Mouse (Mus musculus) G1E-ER4 (cell line): ENCODE data around the gene Ugdh. TPM values are rescaled to one million over a fixed set of nuclear protein-coding genes. Genes with fewer than 3 reads are reported as not detected.
A peak's percentile ranks its signal among the peaks of the same experiment; 100 is the strongest.

ENCODE experiments used
- GATA1 ChIP-seq: IDR thresholded peaks from one replicate; pipeline ENCODE4 v1.8.0; 2012; ENCODE audit warnings: low read length, inconsistent platforms
- polyA plus RNA-seq: library from polyadenylated mRNA; stranded (reverse); fragments of >175 nt; gene quantifications from 2 replicates; pipeline ENCODE4 v1.2.3, GENCODE M21; 2012

Ugdh gene
- polyA plus RNA-seq = 1.3 and 1.5 TPM in 2 replicates

DNA sequence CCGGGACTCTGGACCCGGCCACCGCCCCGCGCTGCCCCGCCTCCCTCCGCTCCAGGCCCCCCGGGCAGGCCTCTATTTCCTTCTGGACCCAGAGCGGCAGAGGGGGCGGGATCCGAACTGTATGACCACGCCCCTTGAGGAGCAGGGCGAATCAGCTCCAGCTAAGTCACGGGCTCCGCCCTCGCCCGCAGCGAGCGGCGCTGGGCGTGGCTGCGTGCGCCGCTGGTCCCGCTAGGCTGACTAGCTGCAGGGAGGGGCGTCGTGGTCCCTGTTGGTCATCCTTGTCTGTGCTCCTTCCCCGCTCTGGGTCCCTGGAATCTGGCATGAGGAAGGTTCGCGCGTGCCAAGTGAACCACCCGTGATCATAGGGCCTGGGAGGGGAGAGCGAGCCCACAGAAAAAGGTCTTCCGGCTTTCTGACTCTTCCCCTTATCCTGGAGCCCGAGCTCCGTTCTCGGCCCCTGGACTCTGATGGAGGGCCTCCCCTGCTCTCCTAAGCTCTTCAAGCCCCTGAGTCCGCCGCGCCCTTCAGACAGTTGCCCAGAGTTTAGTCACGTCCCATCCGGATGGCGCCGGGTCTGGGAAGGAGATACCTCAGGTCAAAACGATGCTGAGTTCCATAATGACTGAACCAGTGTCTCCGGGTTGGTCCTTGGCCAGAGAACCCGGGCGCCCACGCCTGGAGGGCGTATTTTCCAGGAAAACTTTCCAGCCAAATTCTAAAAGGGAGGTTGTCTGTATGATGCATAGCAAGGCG lies at the start of gene Ugdh:
Ugdh (minus strand) TSS at position 144 of the 756 bp plus-strand sequence.
- TF ChIP-seq GATA1 = no peak

DNA sequence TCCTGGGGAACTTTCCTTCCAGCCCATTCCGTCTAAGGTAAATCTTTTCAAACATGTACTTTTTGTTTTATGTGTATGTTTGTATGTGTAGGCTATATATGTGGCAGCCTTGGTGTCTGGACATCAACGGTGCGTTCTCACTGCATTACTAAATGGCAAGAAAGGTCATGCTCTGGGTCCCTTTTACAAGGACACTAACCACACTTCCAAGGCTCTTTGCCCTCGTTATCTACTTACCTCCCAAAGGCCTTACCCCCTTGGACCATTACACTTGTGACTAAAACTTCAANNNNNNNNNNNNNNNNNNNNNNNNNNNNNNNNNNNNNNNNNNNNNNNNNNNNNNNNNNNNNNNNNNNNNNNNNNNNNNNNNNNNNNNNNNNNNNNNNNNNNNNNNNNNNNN lies 47.2 kb upstream of the Ugdh start:
- TF ChIP-seq GATA1 = no peak

DNA sequence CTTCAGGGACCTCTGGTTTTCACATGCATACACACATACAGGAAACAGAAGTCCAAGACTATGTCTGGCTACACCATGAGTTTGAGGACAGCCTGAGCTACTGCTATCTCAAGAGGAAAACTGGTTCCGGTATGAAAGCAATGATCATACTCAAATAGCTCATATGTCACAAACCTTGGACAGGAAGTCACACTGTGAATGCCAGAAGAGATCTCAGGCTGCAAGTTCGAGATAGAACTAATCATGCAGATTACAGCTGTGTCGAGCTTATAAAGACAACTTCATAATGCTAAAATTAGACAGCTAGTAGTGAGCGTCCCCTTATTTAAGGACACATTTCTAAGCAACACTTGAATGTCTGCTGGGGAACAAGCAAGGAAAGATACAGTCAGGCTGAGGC lies 44.8 kb upstream of the Ugdh start:
- peak; percentile 82 for TF ChIP-seq GATA1

DNA sequence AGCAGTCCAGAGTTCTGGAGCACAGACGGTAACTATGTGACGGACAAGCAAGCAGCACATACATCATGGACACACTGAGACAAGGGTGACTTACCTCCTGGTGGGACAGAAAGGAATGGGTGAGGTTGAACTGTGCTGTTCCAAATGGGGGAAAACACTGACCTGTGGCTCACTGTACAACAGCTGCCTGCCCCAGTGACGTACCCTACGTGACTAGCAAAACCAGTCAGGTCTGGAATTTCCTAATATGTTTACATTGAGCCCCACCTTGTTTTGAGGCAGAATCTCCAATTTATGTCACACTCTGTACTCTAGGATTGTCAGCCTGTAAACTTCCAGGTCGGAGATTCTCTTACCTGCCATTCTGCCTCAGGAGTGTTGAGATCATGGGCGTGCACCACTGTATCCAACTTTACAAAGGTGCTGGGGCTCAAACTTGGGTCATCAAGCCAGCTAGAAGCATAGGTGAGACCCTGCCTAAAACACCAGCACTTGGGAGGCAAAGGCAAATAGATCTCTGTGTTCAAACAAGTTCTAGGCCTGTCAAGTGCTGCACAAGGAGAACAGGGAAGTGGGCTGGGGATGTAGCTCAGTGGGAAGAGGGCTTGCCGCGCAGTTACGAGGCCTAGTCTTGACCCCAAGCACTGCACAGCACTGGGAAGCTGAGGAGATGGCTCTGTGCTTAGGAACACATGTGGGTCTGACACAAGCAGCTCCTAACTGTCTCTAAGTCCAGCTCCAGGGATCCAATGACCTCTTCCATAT lies 44.1 kb upstream of the Ugdh start:
- no peak for TF ChIP-seq GATA1

DNA sequence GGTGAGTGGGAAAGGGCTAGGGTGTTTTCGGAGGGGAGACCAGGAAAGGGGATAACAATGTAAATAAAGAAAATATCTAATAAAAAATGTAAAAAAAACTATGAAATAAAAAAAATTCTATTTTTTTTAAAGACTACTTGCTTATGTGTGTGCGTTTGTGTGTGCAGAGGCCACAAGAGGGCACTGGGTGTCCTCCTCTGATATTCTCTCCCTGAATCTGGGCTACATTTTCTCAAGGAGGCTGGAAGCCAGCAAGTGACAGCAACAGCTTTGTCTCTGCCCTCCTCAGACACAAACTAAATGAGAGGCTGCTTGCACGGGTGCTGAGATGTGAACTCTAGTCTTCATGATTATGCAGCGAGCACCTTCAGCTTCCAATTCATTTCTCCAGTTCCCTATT lies 42.5 kb upstream of the Ugdh start:
- no peak for TF ChIP-seq GATA1

DNA sequence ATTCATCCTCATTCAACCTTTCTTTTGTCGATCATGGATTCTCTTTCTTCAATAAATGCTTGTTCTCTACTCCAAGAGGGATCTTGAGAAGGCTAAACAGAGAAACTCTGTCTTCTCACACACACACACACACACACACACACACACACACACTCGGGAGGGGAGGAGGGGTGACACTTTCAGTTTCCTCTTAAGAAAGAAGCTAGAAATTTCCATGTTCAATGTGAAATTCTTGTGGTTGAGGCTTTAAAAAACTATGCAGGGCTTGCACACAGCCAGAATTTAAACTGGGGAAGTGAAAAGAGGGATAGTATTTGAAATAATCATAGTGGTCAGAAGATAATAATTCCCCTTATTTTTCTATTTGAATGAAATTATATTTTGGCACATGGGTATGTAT lies 40.1 kb upstream of the Ugdh start:
- TF ChIP-seq GATA1 = no peak

DNA sequence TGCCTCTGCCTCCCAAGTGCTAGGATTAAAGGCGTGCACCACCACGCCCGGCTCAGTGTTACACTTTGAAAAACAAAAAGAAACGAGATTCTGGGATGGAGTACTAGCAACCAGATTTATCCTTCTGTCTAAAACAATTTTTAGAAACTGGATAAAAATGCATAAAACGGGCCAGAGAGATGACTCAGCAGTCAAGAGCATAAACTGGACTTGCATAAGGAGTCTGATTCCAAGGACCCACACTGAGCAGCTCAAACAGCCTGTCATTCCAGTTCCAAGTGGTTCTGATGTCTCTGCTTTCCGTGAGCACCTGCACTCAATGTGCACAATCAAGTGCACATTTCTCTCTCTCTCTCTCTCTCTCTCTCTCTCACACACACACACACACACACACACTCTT lies 34.0 kb upstream of the Ugdh start:
- TF ChIP-seq GATA1 = no peak

DNA sequence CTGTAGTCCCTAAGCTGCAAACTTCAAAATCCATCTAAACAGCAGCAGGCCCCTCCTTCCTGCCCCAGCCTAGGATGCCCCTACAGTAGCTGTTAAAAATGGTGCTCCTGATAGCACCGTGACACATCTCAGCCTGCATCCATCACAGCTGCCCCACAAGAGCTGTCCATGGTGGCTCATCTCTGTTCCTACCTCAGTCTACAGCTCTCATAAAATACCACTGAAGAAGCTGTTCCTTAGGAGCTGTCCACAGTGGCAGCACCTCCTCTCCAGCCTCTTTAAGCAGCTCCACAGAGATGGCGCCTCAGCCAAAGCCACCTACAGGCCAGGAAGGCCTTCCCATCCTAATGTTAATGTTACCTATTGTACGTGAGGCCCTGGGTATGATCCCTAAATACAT lies 31.2 kb upstream of the Ugdh start:
- TF ChIP-seq GATA1 = no peak

DNA sequence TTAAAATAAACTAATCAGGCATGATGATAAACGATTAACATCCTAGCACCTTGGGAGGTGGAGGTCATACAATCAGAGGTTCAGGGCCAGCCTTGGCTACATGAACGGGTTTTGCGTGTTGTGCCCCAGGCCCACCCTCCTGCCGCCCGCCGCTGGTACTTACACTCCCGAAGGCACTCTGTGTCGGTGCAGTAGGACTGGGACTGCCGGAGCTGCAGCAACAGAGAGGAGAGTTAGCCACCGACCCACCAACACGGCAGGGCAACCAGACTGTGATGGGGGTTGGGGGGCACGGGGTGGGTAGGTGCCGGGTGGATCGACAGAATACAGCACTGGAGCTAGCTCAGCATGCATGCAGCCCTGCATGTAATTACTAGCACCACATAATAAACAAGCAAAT lies 24.6 kb upstream of the Ugdh start:
- TF ChIP-seq GATA1 = no peak

DNA sequence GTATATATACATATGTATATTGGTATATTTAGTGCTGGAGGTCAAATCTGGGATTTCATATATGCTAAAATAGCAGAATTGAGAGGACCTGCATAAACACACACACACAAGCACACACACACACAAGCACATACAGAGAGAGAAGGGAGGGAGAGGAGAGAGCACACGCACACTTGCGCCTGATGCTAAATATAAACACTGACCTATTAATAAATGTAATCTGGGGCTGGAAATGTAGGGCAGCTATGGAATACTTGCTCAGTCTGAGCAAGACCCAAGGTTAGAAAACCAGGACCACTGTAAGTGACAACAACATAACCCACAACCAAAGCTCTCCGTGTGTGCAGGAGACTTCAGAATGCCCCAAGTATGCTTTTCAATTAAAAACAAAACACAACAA lies 23.7 kb upstream of the Ugdh start:
- no peak for TF ChIP-seq GATA1

DNA sequence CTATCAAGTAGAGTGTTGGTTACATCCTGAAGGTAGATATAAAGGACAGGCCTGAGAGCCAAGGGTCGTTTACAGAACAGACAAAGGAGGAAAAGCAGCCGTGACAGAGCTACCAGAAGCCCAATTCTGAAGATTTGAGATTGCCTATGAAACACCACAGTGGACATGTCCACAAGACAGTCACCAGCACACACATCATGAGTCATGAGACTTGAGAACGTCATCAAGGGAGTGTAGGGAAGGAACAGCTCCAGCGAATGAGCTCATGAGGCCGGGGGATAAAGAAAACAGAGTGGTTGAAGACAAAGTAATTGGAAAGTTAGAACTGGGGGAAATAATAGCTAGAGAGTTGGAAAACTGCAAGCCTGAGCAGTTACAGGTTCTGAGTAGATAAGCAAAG lies 22.1 kb upstream of the Ugdh start:
- TF ChIP-seq GATA1 = no peak

DNA sequence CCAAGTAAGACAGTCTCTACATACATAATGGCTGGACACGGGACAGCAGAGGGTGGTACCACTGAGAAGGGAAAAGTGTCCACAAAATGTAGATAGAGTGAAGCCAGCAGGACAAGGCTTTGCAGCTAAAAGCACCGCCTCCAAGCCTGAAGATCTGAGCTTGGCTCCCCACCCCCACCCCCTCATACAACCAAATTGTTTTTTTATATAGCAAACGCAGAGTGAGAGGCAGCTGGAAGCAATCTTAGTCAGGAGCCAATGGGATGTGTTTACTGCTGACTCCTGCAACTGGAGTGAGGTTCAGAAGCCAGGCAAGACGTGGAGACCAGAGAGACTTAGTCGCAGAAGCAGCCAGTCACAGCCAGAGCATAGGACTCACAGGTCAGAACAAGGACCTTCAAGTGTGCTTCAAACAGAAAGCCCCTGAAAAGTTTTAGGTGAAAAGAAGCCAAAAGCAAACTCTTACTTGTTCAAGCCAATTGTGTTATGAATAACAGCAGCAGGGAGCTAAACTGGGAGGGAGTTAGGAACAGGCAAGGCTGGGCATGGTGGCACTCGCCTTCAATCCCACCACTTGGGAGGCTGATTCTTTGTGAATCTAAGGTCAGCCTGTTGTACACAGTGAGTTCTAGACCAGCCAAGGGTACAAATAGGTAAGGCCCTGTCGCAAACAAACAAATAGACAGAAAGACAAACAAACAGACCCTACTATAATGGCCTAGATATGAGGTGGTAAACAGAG lies 21.5 kb upstream of the Ugdh start:
- no peak for TF ChIP-seq GATA1

DNA sequence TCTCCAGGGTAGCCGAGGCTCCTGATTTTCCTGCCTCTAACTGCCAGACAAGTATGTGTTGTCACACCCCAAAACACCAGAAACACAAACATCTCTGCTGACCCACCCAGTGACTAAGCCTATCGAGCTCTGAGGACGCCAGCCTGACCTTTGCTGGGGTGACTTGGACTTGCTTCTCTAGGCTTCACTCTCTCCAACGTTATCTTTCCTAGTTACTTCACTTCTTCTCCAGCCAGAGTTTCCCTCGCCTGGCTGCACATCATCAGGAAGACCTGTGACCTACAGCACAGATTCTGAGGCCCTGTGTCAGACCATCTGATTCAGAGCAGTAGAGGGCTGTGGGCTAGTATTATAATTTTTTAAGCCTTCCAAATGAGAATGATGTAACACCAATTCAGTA lies 19.0 kb upstream of the Ugdh start:
- no peak for TF ChIP-seq GATA1

DNA sequence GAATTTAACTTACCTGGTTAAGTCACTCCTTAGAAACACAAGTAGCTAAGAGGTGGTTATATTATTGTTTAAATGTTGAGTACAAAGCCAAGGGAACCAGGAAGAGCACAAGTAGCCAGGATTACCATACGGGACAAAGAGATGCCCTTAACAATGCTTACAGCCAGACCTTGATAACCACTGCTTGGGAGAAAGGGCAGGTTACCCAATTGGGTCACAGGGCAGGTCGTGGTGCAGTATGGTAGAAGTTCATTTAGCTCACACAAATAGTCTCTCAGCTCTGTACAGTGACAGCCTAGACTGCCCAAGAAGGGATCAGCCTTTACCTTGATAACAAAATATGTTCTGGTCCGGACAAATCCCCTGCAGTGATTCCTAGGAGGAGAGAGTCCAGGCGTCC lies 13.2 kb upstream of the Ugdh start:
- no peak for TF ChIP-seq GATA1

DNA sequence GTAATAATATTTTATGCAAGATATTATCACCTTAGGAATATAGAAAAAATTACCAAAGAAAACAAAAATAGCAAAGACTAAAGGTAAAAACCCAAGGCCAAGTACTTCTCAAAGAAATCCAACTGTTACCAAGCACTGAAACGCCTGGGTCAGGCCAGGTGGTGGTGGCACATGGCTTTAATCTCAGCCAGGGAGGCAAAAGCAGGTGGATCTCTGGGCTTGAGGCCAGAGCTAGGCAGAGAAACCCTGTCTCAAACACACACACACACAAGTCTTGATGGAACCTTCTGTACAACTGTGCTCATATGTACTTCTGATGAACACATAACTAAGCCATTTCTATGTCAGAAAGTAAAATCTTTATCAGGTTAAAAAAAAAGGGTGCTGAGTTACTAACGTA lies 12.1 kb upstream of the Ugdh start:
- TF ChIP-seq GATA1 = no peak

DNA sequence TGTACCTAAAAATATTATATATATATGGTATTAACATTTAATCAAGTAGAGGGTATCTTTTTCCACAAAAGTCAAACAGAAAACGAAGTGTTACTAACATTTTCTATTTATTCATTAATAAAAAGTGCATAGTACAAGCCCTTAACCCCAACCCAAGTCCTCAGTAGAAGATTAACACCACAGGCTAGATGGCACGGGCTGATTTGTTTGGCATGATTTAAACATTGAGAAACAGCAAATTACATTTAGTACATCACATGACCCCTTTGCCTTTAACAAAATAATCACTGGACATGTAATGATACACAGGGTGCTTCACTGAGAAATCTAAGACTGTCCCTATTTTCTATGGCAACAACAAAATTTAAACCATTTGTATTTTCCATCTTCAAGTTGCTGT lies 11.0 kb upstream of the Ugdh start:
- no peak for TF ChIP-seq GATA1
